Mouse (Mus musculus) c-Kit-positive CD71-positive TER-119-positive erythroid progenitor cells, embryonic 14.5 days (primary cell): ENCODE results near the gene Tshz3.

ENCODE experiments used
- DNase-seq: peaks from one replicate; pipeline ENCODE4 v3.0.0-alpha.2; 2013; ENCODE audit warnings: low spot score

The Tshz3 gene

DNA sequence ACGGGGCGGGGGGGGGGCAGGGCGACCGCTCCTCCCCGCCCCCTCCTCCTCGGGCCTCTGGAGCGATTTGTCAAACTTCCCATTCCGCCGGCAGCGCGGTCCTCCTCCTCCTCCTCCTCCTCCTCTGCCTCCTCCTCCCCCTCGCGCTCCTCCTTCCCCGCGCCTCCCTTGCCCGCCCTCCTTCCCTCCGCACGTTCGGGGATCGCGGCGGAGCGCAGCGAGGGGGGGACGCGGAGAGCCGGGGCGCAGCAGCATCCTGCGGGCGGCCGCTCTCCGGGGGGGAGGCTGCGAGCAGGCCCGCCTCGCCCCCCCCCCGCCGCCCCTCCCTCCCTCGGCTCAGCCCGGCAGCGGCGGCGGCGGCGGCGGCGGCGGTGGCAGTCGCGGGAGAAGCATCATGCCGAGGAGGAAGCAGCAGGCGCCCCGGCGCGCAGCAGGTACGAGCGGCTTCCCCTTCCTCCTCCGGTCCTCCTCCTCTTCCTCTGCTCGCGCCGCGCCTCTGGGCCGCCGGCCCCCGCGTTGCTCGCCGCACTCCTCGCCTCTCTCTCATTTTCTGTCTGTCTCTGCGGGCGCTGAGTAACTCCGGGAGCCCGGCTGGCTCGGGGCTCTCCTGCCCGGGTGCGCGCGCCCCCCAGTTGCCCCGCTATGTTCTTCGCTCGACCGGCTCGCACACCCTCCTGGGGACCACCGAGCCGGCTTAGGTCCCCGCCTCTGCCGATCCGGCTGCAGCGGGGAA lies at the start of gene Tshz3:
TSS of gene Tshz3 (plus strand) at position 263 of the 733 bp plus-strand sequence.
- DNase-seq, result no peak

DNA sequence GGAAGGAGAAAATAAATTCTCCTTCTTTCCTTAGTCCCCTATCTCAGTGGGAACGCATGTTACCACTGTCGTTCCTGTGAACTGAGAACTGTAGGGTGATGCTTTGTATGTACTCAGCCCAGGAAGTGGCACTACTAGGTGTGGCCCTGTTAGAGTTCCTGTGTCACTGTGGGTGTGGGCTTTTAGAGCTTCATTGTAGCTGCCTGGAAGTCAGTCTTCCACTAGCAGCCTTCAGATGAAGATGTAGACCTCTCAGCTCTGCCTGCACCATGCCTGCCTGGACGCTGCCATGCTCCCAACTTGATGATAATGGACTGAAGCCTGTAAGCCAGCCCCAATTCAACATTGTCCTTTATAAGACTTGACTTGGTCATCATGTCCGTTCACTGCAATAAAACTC lies 42.0 kb upstream of the Tshz3 start:
- DNase-seq, result no peak

DNA sequence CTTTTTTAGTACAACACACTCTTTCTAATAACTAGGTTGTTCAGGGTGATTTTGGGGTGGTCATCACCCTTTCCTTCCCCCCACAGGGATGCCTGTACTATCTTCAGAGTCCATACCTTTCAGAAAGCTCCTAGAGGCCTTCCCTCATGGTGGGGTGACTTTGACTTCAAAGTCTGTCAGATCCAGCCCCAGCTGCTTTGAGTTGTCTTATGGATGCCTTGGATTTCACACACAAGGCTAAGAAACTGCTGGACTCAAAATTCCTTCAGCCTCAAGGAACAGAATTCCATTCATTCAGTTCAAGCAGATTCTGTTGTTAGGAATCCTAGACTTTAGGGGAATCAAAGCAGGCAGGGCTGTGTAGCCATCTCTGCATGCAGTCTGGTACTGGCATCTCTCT lies 41.5 kb upstream of the Tshz3 start:
- DNase-seq, result no peak

DNA sequence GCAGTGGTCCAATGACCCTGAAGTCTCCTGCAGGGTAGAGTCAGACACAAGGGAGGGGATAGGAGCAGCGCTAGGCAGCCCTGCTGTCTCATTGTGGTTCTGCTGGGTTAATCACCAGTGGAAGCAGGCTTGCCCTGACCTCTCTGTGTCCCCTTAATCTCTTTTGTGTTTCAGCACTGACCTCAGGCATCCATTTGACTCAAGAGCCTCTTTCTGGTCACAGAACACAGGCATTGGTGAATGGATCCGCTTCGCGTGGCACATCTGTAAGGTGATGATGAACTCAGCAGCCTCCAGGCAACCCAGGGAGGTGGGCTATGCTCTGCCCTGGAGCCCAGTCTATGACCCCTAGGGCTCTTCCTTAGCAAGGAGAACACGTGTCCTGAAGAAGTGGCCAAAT lies 39.6 kb upstream of the Tshz3 start:
- DNase-seq, result no peak

DNA sequence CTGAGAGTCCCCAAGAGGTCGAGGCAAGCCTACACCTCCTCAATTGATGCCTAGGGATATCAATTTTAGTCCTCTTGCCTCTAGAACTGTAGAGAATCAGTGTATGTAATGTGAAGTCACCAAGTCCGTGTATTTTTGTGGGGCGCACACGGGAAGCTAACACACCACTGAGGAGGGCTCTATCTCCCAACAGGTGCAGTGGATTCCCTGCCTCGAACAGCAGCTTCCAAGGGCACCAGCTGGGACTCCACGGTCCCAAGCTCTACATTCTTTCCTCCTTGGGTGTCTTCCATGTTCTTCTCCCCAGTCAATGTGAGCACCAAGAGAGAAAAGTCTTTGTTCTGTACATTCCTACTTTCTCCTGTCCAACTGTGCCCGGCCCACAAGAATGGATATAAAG lies 38.7 kb upstream of the Tshz3 start:
- no peak for DNase-seq

DNA sequence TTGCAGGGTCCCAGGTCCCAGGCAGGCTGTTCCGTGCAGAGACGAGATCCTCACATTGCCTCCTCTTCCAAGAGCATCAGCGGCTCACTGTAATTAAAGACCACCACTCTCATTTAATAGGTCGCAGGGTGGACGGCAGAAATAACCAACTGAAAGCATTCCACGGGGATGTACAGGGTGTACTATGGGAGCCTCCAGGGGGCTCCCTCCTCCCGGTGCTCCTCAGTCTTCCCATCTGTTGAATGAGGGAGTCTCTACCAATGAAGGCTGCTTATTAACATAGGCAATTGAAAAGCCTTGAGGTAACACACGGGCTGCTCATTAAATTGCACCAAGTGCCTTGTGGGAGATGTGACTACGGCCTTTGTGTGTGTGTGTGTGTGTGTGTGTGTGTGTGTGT lies 37.3 kb upstream of the Tshz3 start:
- DNase-seq, result no peak

DNA sequence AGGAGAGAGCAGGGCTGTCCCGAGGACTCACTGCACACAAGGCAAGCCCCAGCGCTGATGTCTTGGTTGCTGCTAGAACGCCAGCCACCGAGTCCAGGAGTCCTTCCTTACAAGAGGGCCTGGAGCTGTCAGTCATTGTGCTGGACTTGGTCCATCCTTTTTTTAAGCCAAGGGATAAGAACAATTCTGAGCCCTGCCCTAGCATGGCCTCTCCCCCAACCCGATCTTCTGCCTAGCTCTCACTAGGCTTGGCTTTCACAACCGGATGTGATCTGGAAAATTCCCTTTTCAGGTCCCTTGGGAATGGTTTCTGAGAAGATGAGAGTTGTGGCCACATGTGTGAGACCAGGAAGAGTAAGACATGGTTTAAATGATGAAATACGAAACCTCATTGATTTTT lies 34.5 kb upstream of the Tshz3 start:
- no peak for DNase-seq

DNA sequence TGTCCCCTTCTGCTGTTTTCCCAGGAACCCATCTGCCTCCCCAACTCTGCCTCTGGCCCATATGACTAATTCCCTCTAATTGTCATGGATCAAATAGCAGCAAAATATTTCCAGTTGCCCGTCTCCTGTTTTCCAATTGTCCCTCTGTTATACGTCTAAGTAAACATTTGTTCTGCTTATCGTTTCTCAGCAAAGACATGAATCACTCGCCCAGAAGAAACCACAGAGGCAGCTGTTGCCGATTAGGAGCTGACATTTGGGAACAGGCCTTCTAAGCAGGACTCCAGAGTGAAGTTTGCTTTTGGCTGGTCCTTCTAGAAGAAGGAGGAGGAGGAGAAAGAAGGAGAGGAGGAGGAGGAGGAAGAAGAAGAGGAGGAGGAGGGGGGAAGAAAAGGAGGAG lies 30.2 kb upstream of the Tshz3 start:
- peak; percentile 5 for DNase-seq

DNA sequence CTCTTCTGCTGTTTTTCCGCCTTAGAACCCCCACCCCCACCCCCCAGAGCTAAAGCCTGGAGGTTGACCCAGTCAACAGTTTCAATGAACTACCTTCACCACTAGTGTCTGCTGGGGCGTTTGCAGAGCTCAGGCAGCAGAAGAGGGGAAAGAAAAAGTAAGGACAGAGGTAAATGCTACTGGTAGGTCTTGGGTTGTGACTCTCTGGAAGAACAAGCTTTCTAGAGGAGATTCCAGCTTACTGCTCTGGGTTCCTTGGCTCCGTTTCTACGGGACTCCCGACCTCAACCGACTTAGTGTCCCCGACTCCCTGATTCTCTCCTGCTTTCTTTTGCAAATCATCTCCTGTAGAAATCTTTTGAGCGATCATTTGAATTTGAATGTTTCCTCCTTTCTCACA lies 19.9 kb upstream of the Tshz3 start:
- DNase-seq, result no peak

DNA sequence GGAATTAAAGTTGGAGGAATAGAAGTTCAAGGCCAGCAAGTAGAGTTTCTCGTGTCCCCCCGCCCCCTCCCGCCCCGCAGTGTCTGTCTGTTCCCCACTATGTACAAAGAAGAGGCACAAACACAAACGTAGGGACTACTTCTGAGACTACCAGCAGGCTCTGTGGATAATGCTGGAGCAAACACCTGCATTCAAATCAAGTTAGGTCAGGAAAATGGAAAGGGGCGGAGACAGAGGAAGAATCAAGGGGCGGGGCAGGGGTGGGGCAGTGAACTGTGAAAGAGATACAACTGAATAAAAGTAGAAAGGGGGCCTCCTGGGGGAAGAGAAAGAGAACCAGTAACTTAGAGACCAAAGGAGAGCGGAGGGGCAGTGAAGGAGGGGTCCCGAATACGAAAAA lies 19.4 kb upstream of the Tshz3 start:
- DNase-seq, result no peak

DNA sequence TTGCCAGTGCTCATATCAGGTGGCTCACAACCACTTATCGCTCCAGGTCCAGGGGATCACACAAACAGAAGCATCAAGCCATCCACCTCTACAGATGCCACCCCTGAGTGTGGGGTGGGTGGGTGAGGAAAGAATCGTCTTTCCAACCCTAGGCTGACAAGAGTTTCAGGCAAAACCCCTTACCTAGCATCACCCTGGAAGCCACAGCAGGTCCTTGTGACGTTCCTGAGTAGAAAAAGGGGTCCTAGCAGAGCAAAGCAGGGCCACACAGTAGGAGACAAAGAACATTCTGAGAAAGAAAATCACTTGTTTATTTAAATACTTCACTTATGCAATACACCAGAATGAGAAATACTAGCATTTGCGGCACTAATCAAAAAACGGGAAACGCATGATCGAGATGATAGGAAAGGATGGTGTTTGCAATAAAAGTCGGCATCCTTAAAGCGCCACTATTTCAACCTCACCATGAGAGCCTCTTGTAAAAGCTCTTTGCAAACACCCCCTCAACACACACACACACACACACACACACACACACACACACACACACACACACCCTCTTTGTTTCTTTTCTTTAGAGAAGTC lies 18.8 kb upstream of the Tshz3 start:
- no peak for DNase-seq

DNA sequence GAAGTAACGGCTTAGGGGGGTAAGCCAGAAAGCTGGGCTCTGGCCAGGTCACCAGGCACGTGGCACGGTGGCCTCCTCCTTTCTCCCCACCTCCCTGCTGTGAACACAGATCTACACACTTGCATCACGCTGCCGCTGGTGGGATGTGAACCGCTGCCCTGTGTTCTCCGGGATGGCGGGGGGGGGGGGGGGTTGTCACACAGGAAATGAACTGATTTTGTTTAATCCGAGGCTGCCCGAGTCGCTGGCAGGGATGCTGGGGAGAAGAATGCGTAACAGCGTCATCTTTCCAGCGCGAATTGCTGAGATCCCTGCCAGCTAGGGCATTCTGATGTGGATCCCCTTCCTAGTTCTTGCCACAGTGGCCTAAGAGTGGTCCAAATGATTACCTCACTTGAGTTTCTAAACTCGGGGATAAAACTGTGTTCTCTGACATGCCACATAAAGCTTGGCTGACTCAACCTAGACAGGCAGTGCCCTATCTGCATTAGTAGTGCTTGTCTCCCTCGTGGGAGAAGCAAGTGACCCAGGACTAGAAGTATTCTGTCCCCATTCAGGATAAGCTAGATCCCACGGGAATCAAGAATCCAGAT lies 18.0 kb upstream of the Tshz3 start:
- DNase-seq, result no peak

DNA sequence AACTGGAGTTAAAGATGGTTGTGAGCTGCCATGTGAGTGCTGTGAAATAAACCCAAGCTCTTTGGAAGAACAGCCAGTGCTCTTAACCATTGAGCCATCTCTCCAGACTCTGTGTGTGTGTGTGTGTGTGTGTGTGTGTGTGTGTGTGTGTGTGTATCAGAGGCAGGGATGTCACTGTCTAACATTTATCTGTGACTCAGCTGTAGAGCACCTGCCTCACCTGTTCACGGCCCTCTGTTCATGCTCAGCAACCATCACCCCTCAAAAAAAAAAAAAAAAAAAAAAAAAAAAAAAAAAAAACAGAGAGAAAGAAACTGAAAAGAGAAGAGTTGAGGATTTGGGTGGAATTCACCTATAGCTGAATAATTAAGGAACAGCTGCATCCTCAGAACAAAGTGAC lies 10.4 kb upstream of the Tshz3 start:
- no peak for DNase-seq

DNA sequence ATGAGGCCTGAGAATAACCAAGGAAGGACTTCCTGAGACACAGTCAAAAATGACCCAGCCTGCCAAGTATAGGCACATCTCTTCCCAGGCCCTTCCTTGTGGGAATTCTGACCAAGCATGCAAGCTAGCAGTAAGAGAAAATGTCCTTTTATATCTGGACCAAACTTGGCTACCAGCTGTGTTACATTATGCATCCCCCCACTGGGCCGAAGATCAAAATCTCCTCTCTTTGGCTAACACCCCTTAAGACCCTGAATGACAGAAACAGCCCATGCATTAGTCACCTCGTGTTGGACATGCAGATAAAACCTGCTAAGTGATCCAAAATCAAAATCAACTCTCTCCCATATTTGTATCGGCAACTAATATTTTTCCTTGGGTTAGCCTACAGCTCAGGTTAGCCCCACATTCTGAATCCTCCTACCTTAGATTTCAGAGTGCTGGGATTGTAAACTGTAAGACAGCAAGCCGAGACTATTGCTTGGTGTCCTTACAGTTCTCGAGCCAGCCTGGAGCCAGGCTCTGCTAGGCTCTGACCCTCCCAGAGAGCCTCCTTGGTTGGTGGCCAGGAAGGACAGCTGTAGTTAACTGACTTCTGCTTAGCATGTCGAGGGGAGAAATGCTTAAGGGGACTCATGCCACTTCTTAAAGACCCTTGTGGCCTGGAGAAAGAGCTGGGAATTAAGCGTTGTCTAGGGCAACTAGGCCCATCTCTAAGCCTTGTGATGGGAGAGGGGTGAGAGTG lies 8.7 kb upstream of the Tshz3 start:
- no peak for DNase-seq

DNA sequence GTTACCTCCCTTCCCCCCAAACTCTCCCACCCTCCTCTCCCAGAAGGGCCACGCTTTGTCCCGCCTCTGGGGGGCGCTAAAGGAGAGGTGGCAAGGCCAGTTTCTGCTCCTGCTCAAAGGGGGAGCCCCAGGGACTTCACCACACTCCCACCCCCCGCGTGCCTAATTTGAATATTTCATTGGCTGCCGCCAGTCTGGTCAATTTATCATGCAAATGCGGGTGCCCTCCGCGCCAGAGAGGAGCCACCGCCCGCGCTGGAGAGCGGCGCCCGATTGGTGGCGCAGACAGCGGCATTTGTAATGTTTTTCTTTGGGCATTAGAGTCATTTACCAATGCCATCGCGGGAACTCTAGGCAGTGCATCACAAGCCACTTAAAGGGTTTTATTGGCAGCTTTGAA lies 7.4 kb upstream of the Tshz3 start:
- no peak for DNase-seq

DNA sequence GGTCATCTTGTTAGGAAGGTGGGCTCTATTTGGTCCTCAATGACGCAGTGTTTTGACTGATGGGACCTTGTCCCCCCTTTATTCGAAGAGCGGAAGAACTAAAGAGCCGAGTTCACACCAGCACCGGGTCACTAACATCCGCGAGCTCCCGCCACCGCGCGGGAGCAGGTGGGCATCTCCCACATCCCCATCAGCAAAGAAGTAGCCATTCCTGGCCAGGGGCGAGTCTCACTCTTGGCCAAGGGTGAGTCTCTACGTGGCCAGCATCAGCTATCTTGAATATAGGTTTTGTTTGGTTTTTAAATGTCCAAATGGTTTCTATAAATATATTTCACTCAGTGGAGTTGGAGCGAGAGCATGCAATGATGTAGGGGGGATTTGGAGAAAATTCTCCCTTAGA lies 6.3 kb upstream of the Tshz3 start:
- no peak for DNase-seq

DNA sequence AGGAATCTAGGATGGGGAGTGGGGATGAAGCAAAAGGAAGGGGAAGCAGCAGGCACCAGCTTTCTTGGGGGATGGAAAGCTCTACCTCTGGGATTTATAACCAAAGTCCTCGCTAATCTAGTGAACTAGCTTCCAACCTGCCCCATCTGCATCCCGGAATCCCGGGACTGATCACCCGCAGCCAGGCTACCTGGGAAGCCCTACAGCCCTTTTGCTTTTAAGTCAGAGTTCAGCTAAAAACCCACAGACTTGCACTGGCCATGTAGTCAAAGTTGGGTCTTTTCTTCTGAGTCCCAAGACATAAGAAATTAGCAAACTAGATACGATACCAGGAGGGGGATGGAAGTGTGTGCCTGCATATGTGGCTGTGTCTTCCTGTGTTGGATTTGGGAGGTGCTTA lies 5.5 kb upstream of the Tshz3 start:
- no peak for DNase-seq

DNA sequence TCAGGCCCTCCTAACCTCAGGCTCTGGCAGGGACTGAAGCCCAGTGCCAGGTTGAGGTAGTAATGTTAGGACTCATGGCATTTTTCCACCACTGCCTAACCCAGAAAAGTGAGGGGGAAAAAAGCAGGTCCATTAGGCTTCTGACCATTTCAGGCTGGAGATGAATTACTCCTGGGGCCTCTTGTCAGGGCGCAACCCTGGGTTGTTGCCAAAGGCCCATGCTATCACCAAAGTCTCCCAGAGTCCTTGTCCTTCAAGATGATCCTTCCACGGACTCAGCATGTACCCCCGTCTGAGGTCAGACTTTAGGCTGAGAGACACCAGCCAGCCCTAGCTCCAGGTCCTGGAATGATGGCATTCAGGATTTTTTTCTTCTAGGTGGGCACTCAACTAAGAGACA lies 4.8 kb upstream of the Tshz3 start:
- DNase-seq, result no peak

DNA sequence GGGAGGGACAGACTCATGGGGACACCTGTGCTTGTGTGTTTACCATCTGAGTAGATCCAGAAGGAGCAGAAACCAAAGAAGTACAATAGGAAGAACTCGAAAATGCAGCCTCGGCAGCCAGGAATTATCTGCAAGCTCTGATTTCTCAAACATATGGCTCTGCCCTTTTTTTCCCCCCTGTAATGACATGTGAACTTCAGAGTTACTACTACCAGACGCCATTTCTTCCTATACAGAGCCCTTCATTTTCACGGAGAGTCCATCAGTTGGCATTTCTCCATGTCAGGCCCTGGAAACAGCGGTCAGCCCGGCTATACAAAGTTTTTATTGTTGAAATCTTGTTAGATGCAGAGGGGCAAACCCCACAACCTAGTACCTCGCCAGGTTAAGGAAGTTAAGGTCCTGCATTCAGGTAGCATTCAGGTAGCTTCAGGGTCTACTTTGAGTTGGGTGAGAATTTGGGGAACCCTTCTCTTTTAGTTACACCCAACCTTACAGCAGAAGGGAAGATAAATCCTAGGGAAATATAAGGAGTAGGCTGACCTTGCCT lies 3.2 kb upstream of the Tshz3 start:
- DNase-seq, result no peak

DNA sequence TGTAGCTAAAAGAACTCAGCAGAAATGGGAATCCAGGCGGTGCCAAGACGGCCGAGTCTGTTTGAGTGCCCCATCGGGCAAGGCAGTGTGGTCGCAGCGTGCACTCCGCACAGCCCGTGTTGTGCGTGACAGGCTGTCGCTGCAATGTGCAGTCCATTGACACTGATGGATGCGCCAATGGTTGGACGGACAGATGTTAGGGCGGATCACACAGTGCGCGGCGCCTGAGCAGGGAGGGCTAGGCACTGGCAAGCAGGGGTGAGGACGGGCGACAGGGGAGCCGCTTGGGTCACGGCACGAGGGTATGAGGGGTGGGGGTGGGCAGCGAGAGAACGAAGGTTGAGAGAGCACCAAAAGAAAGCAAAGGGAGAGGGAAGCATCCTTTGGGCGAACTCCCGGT lies 2.6 kb upstream of the Tshz3 start:
- DNase-seq, result no peak

DNA sequence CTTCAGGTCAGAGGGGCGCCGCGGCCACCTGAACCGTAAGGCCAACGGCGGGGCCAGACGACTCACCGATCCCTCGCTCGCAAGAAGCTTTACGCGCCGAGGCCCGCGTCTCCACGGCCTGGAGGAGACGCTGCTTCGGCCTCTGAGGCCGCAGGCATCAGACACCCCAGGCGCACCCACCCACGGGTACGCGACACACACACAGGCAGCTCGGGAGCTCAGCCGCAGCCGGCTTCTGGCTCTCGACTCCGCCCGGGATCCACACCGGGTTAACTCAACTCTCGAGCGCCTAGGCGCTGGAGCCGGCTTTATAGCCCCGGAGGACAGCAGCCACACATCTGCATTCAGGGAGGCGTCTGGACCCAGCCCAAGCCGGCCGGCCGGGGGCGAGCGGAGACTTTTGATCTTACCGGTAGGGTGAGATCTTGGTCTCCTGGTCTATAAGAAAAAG lies 2.1 kb upstream of the Tshz3 start:
- no peak for DNase-seq

DNA sequence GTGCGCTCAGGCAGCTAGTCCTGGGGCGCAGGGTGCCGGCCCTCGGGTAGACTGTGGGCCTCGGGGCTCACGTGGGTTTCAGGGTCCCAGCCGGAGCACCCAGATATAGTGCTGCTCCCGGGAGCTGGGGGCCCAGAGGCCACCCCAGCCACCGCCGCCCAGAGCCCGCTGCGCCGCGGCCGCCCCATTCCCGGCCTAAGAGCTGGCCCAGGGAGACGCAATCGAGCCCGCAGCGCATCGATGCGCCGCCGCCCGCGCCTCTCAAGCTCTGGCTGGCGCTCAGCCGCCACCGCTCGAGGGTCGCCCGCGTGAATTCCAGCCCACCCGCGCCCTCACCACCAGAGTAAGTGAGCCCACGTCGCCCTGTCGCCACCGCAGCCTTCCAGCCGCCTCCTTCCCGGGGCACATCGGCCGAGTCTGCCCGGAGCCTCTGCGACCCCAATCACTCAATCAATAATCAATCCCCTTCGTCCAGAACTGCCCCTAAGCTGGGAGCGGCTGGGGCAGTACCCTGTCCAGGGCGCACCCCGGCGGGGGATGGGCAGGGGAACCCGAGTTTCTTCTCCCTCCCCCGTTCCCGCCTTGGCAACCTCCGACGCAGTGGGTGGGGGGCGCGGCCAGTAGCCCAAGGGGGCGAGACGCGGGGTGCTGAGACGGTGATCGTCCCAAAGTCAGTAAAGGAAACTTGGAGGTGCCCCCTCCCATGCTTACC lies 1.4 kb upstream of the Tshz3 start:
- no peak for DNase-seq
